Mouse (Mus musculus) ovary, adult 2 months (tissue): ENCODE data around the gene Vmn2r83. TPM values are rescaled to one million over a fixed set of nuclear protein-coding genes. Genes with fewer than 3 reads are reported as not detected.

Source experiments
- polyA plus RNA-seq: library from polyadenylated mRNA; depleted of rRNA; stranded (reverse); fragments of >200 nt; gene quantifications from 2 replicates; pipeline ENCODE4 v1.2.3, GENCODE M21; 2012; rRNA removed

Vmn2r83 gene
- not detected in 2 replicates for polyA plus RNA-seq

DNA sequence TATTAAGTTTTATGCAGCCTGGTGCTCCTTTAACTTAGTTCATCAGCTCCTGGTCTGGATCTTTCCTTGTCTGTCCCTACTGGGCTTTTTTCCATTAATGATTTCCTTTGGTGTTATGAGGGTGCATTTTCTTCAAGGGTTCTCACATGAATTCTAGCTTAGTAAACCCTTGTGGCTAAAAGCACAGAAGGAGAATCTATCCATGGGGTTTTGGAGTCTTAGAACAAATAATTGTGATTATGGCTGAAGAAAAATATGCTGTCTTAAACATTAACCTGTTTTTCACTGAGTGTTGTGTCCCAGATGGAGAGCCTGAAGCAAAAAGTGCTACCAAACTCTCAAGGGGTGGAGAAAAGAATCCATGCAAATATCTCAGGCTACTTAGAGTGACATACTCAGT, at the start of gene Vmn2r83:
TSS of gene Vmn2r83 (plus strand) at position 301 of the 400 bp plus-strand sequence.

DNA sequence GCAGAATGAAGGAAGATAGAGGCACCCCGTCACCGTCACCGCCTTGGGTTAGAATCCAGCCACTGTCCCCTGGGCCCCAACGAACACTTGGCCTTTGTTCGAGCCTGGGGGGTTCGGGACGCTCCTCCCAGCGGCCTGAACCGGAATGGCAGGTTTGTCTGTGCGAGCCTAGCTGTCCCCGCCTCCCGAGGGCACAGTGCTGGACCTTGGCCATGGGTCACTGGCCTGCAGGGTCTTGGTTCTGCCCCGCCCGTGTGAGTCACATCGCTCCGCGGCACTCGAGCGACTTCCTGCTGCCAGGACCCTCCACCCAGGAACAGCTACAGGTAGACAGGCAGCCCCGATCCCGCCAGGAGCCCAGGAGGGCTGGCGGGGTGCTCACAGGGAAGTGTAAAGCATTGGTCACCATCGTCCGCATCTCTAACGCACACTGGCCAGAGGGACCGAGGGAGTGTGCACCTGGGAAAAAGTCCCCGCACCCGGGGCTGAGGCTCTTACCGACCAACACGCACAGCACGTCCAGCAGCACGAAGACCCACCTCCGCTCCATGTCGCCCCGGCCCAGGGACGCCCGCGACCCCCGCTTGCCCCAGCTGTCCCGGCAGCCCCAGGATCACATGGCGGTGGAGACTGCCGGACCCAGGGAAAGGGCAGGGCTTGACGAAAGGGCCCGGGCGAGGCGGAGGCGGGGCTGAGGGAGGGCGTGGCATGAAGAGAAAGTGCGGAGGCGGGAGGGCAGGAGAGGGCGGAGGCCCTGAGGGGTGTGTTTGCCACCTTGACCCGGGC, 64.8 kb downstream of the Vmn2r83 start, which contains the start of gene Plpp2:
TSS of gene Plpp2 (minus strand) at position 671 of the 786 bp plus-strand sequence.

Other genes starting within 250 kb of the Vmn2r83 start
- not detected in 2 replicates for gene Vmn2r81, start 221.0 kb upstream of the Vmn2r83 start, polyA plus RNA-seq
- gene Vmn2r82, start 112.2 kb upstream of the Vmn2r83 start, polyA plus RNA-seq: not detected in 2 replicates
- gene Plpp2, start 65.1 kb downstream of the Vmn2r83 start, polyA plus RNA-seq: 46.8 and 52.3 TPM in 2 replicates
- 205 and 206 TPM in 2 replicates for gene Mier2, start 86.5 kb downstream of the Vmn2r83 start, polyA plus RNA-seq
- gene Theg, start 118.6 kb downstream of the Vmn2r83 start, polyA plus RNA-seq: not detected in 2 replicates
- gene C2cd4c, start 145.3 kb downstream of the Vmn2r83 start, polyA plus RNA-seq: 1.0 and 1.1 TPM in 2 replicates
- 23.4 and 27.1 TPM in 2 replicates for gene Shc2, start 169.2 kb downstream of the Vmn2r83 start, polyA plus RNA-seq
- gene Odf3l2, start 177.0 kb downstream of the Vmn2r83 start, polyA plus RNA-seq: not detected in 2 replicates
- gene Madcam1, start 195.8 kb downstream of the Vmn2r83 start, polyA plus RNA-seq: 0.37 and 0.41 TPM in 2 replicates
- gene Tpgs1, start 200.6 kb downstream of the Vmn2r83 start, polyA plus RNA-seq: 157 and 195 TPM in 2 replicates
- 105 and 140 TPM in 2 replicates for gene Cdc34, start 213.5 kb downstream of the Vmn2r83 start, polyA plus RNA-seq
- 0.38 and 0.59 TPM in 2 replicates for gene Gzmm, start 220.3 kb downstream of the Vmn2r83 start, polyA plus RNA-seq
- 812 and 1,288 TPM in 2 replicates for gene Bsg, start 235.8 kb downstream of the Vmn2r83 start, polyA plus RNA-seq
- 15.6 and 16.5 TPM in 2 replicates for gene Hcn2, start 247.9 kb downstream of the Vmn2r83 start, polyA plus RNA-seq